In genomic region chr2:29708209-29708608, GRCm38 (mm10) we compare ENCODE assay signal across 27 mouse cellular contexts. TPM values are rescaled to one million over a fixed set of nuclear protein-coding genes. Genes with fewer than 3 reads are reported as not detected.
"Had no signal": no experiment of that assay in that cellular context is flagged by ENCODE, and none has a peak within 500 bp of the region (broad histone marks: within the 10 kb centered on the region; RNA-seq: fewer than 3 reads in every experiment).

No protein-coding gene starts in this region.

RNA-seq across cellular contexts. Expression of gene Gm13420, which starts 43.3 kb away (rescaled TPM):
- total RNA-seq: gastrocnemius, adult 18-20 months; gastrocnemius, adult 8-10 months; gastrocnemius, postnatal 14 days; gastrocnemius, postnatal 36 days; heart, adult 2 months; heart, postnatal 14 days; heart, postnatal 36 days; hematopoietic stem cell, adult 5-6 weeks had no signal
- polyA plus RNA-seq: heart, adult 2 months; heart, embryonic 11.5 days; heart, embryonic 13.5 days; heart, embryonic 15.5 days; heart, postnatal 0 days; hindbrain, embryonic 11.5 days; hindbrain, embryonic 13.5 days; inflammation-experienced regulatory T-cells, adult 6 months; limb, embryonic 12.5 days had no signal

RNA-seq across cellular contexts. Expression of gene Gm13547, which starts 50.9 kb away (rescaled TPM):
- total RNA-seq: gastrocnemius, adult 18-20 months; gastrocnemius, adult 8-10 months; gastrocnemius, postnatal 14 days; gastrocnemius, postnatal 36 days; heart, adult 2 months; heart, postnatal 14 days; heart, postnatal 36 days; hematopoietic stem cell, adult 5-6 weeks; layer of hippocampus, adult 2 months; layer of hippocampus, postnatal 10 days; layer of hippocampus, postnatal 25 days; left cerebral cortex, adult 2 months; left cerebral cortex, postnatal 14 days had no signal
- polyA plus RNA-seq: gonadal fat pad, adult 2 months; heart, adult 2 months; heart, embryonic 13.5 days; heart, embryonic 15.5 days; heart, postnatal 0 days; hindbrain, embryonic 11.5 days; hindbrain, embryonic 13.5 days; inflammation-experienced regulatory T-cells, adult 6 months; intestine, postnatal 0 days; kidney, embryonic 16.5 days; limb, embryonic 12.5 days; limb, embryonic 14.5 days; liver, embryonic 13.5 days; liver, embryonic 15.5 days had no signal
